Mouse (Mus musculus): ENCODE results near the gene Pbrm1. TPM values are rescaled to one million over a fixed set of nuclear protein-coding genes. Genes with fewer than 3 reads are reported as not detected.

Gene Pbrm1
- polyA plus RNA-seq, 1 experiment from 2014 or later: 33.1 TPM

- H3K27ac ChIP-seq (ENCODE audit: low read depth, low read length): peak within 1 kb of the TSS; percentile 94
- TF ChIP-seq CTCF (IDR thresholded peaks at IDR 0.05; ENCODE audit: low read depth): 0 out of 2 replicates have a peak, but pooled peaks have one; percentile 5
- no peaks in the 10 kb centered on the region for H3K27me3 ChIP-seq (replicated peaks; ENCODE audit: control insufficient read depth, insufficient read depth, low read length)
- under 1% methylated on average over 84 of the region's 84 CpGs for WGBS
- no peaks in the 10 kb centered on the region for H3K4me1 ChIP-seq (replicated peaks; ENCODE audit: control insufficient read depth, insufficient read depth, low read length)
- H3K4me2 ChIP-seq (replicated peaks; ENCODE audit: low read depth): peak within 1 kb of the TSS; percentile 74
- H3K9ac ChIP-seq (ENCODE audit: low read depth, low read length): peak within 1 kb of the TSS; percentile 90
- peaks cover 11% of the 10 kb centered on the region for H3K36me3 ChIP-seq (ENCODE audit: control insufficient read depth, insufficient read depth)
- H3K9me3 ChIP-seq (ENCODE audit: control insufficient read depth): no peaks in the 10 kb centered on the region
- H3K4me3 ChIP-seq (ENCODE audit: low read depth, low read length): peak within 1 kb of the TSS; percentile 96
- peak; percentile 93 for ATAC-seq
Measured at GRCm38 (mm10) chr14:31001307-31002205, 17.4 kb upstream of the Pbrm1 start, which contains the start of the genes Glt8d1 and Spcs1. Gene Glt8d1, plus strand, starts transcription at chr14:31001400. Gene Spcs1, minus strand, starts transcription at chr14:31001672.

DNA sequence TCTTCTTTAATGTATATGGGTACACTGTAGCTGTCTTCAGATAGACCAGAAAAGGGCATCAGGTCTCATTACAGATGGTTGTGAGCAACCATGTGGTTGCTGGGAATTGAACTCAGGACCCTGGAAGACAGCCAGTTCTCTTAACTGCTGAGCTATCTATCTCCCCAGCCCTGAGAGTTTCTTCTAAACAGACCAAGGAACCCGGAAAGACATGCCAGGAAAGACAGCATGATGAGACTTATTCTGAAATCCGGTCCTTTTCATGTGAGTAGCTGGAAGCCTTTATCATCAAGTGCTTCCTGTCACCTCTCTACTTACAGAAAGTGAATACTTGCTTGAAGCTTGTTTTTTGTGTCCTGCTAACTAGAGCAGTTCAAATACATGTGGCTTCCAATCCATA is 14.4 kb upstream of the Pbrm1 start:
- Histone ChIP-seq H3K9ac (ENCODE audit: low read depth, low read length) (no peak overlapping the region), H3K4me2 (replicated peaks; ENCODE audit: low read depth) (no peak overlapping the region), H3K36me3 (ENCODE audit: control insufficient read depth, insufficient read depth) (peaks cover 7% of the 10 kb centered on the region), H3K9me3 (ENCODE audit: control insufficient read depth) (no peaks in the 10 kb centered on the region), H3K27me3 (replicated peaks; ENCODE audit: control insufficient read depth, insufficient read depth, low read length) (no peaks in the 10 kb centered on the region), H3K4me1 (replicated peaks; ENCODE audit: control insufficient read depth, insufficient read depth, low read length) (no peaks in the 10 kb centered on the region), H3K27ac (ENCODE audit: low read depth, low read length) (no peak overlapping the region), H3K4me3 (ENCODE audit: low read depth, low read length) (no peak overlapping the region)
- no peak for ATAC-seq
- 85% methylated on average over 2 of the region's 2 CpGs for WGBS
- TF ChIP-seq CTCF (IDR thresholded peaks at IDR 0.05; ENCODE audit: low read depth): no peak

DNA sequence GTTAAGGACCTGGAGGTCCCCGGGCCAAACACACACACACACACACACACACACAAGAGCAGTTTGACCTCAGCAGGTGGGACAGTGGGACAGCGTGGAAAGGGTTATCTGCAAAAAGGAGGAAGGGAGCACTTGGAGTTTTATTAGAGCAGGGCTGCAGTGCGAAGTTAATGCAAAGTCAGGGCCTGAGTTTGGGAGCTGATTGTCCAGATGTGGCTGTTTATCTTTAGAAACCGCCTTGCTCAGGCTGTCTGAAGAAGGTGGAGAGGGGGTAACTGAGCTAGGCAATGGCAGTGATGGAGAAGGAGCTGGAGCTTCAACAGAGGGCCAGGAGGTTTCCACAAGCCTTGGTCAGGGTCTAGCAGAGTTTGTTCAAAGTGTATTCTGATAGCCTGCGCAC is 12.2 kb upstream of the Pbrm1 start:
- ATAC-seq: no peak
- TF ChIP-seq CTCF (IDR thresholded peaks at IDR 0.05; ENCODE audit: low read depth): no peak
- H3K4me1 ChIP-seq (replicated peaks; ENCODE audit: control insufficient read depth, insufficient read depth, low read length): no peaks in the 10 kb centered on the region
- no peaks in the 10 kb centered on the region for H3K27me3 ChIP-seq (replicated peaks; ENCODE audit: control insufficient read depth, insufficient read depth, low read length)
- WGBS: 64% methylated on average over 5 of the region's 5 CpGs
- peaks cover 20% of the 10 kb centered on the region for H3K36me3 ChIP-seq (ENCODE audit: control insufficient read depth, insufficient read depth)
- no peaks in the 10 kb centered on the region for H3K9me3 ChIP-seq (ENCODE audit: control insufficient read depth)
- H3K4me2 ChIP-seq (replicated peaks; ENCODE audit: low read depth): no peak overlapping the region
- no peak overlapping the region for H3K9ac ChIP-seq (ENCODE audit: low read depth, low read length)
- H3K27ac ChIP-seq (ENCODE audit: low read depth, low read length): no peak overlapping the region
- H3K4me3 ChIP-seq (ENCODE audit: low read depth, low read length): no peak overlapping the region

DNA sequence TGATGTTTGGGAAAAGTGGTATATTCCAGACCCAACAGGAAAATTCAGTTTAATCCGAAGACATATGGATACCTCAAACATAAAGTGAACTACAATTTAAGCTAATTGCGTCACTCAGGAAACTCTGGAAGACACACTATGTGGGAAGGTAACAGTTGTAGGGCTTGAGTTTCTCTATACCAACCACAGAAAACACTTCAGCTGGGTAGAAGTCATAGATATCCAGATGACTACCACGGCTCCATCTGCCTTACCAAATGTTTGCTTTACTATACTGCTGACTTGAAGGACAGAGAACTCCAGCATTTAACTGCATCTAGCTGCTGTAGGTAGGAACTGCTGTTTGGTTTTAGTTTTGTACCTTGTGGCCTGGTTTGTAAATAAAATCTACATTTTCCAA is 7.3 kb upstream of the Pbrm1 start:
- Histone ChIP-seq H3K9ac (ENCODE audit: low read depth, low read length) (no peak overlapping the region), H3K4me2 (replicated peaks; ENCODE audit: low read depth) (no peak overlapping the region), H3K4me1 (replicated peaks; ENCODE audit: control insufficient read depth, insufficient read depth, low read length) (no peaks in the 10 kb centered on the region), H3K36me3 (ENCODE audit: control insufficient read depth, insufficient read depth) (peaks cover 55% of the 10 kb centered on the region), H3K27ac (ENCODE audit: low read depth, low read length) (no peak overlapping the region), H3K4me3 (ENCODE audit: low read depth, low read length) (no peak overlapping the region), H3K27me3 (replicated peaks; ENCODE audit: control insufficient read depth, insufficient read depth, low read length) (no peaks in the 10 kb centered on the region), H3K9me3 (ENCODE audit: control insufficient read depth) (no peaks in the 10 kb centered on the region)
- no peak for TF ChIP-seq CTCF (IDR thresholded peaks at IDR 0.05; ENCODE audit: low read depth)
- WGBS: 92% methylated on average over 3 of the region's 3 CpGs
- ATAC-seq: no peak

- peaks cover 55% of the 10 kb centered on the region for H3K36me3 ChIP-seq (ENCODE audit: control insufficient read depth, insufficient read depth)
- no peak overlapping the region for H3K9ac ChIP-seq (ENCODE audit: low read depth, low read length)
- no peak for TF ChIP-seq CTCF (IDR thresholded peaks at IDR 0.05; ENCODE audit: low read depth)
- no peak overlapping the region for H3K4me3 ChIP-seq (ENCODE audit: low read depth, low read length)
- ATAC-seq: no peak
- H3K27me3 ChIP-seq (replicated peaks; ENCODE audit: control insufficient read depth, insufficient read depth, low read length): no peaks in the 10 kb centered on the region
- H3K4me1 ChIP-seq (replicated peaks; ENCODE audit: control insufficient read depth, insufficient read depth, low read length): peaks cover 5% of the 10 kb centered on the region; the same call in 1 of the 2 replicates
- no peaks in the 10 kb centered on the region for H3K9me3 ChIP-seq (ENCODE audit: control insufficient read depth)
- H3K4me2 ChIP-seq (replicated peaks; ENCODE audit: low read depth): no peak overlapping the region
- 88% methylated on average over 2 of the region's 2 CpGs for WGBS
- no peak overlapping the region for H3K27ac ChIP-seq (ENCODE audit: low read depth, low read length)
Measured at GRCm38 (mm10) chr14:31013928-31014327, 5.0 kb upstream of the Pbrm1 start.

GRCm38 (mm10) chr14:31016063-31016462 is 2.9 kb upstream of the Pbrm1 start:
- Histone ChIP-seq H3K4me2 (replicated peaks; ENCODE audit: low read depth) (no peak overlapping the region), H3K36me3 (ENCODE audit: control insufficient read depth, insufficient read depth) (peaks cover 43% of the 10 kb centered on the region), H3K27me3 (replicated peaks; ENCODE audit: control insufficient read depth, insufficient read depth, low read length) (no peaks in the 10 kb centered on the region), H3K4me3 (ENCODE audit: low read depth, low read length) (no peak overlapping the region), H3K9ac (ENCODE audit: low read depth, low read length) (no peak overlapping the region), H3K9me3 (ENCODE audit: control insufficient read depth) (no peaks in the 10 kb centered on the region), H3K27ac (ENCODE audit: low read depth, low read length) (no peak overlapping the region), H3K4me1 (replicated peaks; ENCODE audit: control insufficient read depth, insufficient read depth, low read length) (peaks cover 5% of the 10 kb centered on the region; the same call in 1 of the 2 replicates)
- ATAC-seq: no peak
- WGBS: 44% methylated on average over 1 of the region's 1 CpGs
- TF ChIP-seq CTCF (IDR thresholded peaks at IDR 0.05; ENCODE audit: low read depth): no peak

All from intestine, postnatal 0 days (tissue).